ENCODE assay signal across 21 mouse cellular contexts in the genomic region with DNA sequence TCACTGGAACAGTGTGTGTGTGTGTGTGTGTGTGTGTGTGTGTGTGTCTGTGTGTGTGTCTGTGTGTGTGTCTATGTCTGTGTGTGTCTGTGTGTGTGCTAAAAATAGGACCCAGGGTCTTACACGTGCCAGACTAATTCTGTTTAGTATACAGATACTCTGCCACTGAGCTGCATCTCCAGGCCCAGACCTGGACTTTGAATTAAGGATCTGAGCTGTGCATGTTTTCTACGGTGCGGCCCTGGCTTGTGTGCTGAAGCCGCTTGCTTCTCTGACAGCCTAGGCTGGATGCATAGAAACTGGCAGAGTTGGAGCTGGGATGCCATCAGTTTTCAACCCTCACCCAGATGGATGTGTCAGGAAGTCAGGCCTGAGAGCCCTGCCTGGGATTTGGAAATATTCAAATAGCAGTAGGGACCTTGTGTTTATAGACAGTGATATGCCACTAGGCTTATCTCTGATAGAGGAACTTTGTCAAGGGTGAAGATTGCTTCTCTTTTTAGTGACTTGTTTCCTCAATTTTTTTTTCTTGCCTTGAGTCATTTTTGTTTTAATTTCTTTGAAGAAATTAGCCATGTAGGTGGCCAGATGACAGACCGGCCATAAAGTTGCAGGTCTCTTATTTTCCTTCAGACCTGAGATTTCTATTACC. TPM values are rescaled to one million over a fixed set of nuclear protein-coding genes. Genes with fewer than 3 reads are reported as not detected.
DNase-seq lines count a peak whose midpoint lies in the region; ATAC-seq and TF ChIP-seq lines count a peak whose summit lies in the region.
"Had no signal": no experiment of that assay in that cellular context is flagged by ENCODE, and none has a peak within 500 bp of the region (broad histone marks: within the 10 kb centered on the region; RNA-seq: fewer than 3 reads in every experiment).

No protein-coding gene starts in this region.

- no peak for TF ChIP-seq CTCF in lung, embryonic 14.5 days (IDR thresholded peaks at IDR 0.05; ENCODE audit: low read depth)
- no peak for TF ChIP-seq CTCF in lung, adult 2 months (IDR thresholded peaks at IDR 0.05; ENCODE audit: insufficient read depth, low read length)

- no peaks in the 10 kb centered on the region for H3K36me3 ChIP-seq in lung, embryonic 14.5 days (ENCODE audit: insufficient read depth)
- H3K36me3 ChIP-seq in kidney, embryonic 14.5 days (ENCODE audit: control insufficient read depth, insufficient read depth, low read length): no peaks in the 10 kb centered on the region
- H3K36me3 ChIP-seq: embryonic facial prominence, embryonic 12.5 days; hindbrain, embryonic 15.5 days had no signal

- H3K4me1 ChIP-seq in lung, embryonic 14.5 days (ENCODE audit: insufficient read depth): no peaks in the 10 kb centered on the region
- no peaks in the 10 kb centered on the region for H3K4me1 ChIP-seq in lung, adult 2 months (ENCODE audit: control insufficient read depth, insufficient read depth, low read length)
- no peaks in the 10 kb centered on the region for H3K4me1 ChIP-seq in kidney, embryonic 14.5 days (ENCODE audit: control insufficient read depth, insufficient read depth, low read length)
- H3K4me1 ChIP-seq: embryonic facial prominence, embryonic 12.5 days; hindbrain, embryonic 15.5 days had no signal

- H3K4me2 ChIP-seq in lung, embryonic 14.5 days: no peak overlapping the region
- H3K4me2 ChIP-seq in kidney, embryonic 14.5 days (replicated peaks; ENCODE audit: low read depth, low read length): no peak overlapping the region
- H3K4me2 ChIP-seq: embryonic facial prominence, embryonic 12.5 days; hindbrain, embryonic 15.5 days had no signal

- peak; percentile 58; the same call in 1 of the 2 replicates for ATAC-seq in lung, embryonic 14.5 days (ENCODE audit: insufficient read depth)
- peak; percentile 68 for ATAC-seq in granulocyte monocyte progenitor cell, adult 5-6 weeks (replicated peaks; ENCODE audit: poor library complexity, severe bottlenecking)
- ATAC-seq in kidney, embryonic 14.5 days (ENCODE audit: low FRiP score, low TSS enrichment): no peak
- ATAC-seq: forebrain, postnatal 0 days; intestine, embryonic 16.5 days had no signal

- 70% methylated on average over 5 of the region's 5 CpGs for WGBS in lung, embryonic 14.5 days
- 77% methylated on average over 5 of the region's 5 CpGs for WGBS in lung, adult 2 months
- 83% methylated on average over 5 of the region's 5 CpGs for WGBS in kidney, embryonic 14.5 days

- no peak overlapping the region for H3K27ac ChIP-seq in lung, embryonic 14.5 days (ENCODE audit: low read depth)
- no peak overlapping the region for H3K27ac ChIP-seq in kidney, embryonic 14.5 days (ENCODE audit: low read depth, low read length)
- H3K27ac ChIP-seq: embryonic facial prominence, embryonic 12.5 days; heart, adult 2 months; hindbrain, embryonic 15.5 days had no signal

- TF ChIP-seq POLR2A in lung, adult 2 months (IDR thresholded peaks at IDR 0.05; ENCODE audit: borderline replicate concordance, extremely low read depth, low read depth, low read length): no peak

- H3K27me3 ChIP-seq in lung, embryonic 14.5 days (ENCODE audit: insufficient read depth, low read length): no peaks in the 10 kb centered on the region
- no peaks in the 10 kb centered on the region for H3K27me3 ChIP-seq in kidney, embryonic 14.5 days (ENCODE audit: control insufficient read depth, insufficient read depth, low read length)
- H3K27me3 ChIP-seq: CH12.LX; embryonic facial prominence, embryonic 12.5 days; hindbrain, embryonic 15.5 days had no signal

- peak; percentile 14 for DNase-seq in heart, adult 11 months
- DNase-seq in heart, adult 9 months (ENCODE audit: low spot score in 2 of 2): no peak
- DNase-seq in lung, embryonic 14.5 days: peak; percentile 17
- no peak for DNase-seq in lung, adult 2 months
- DNase-seq in 416B (ENCODE audit: low read depth): peak; percentile 29
- DNase-seq in retina, embryonic 14.5 days (ENCODE audit: low spot score): no peak
- DNase-seq: adrenal gland, adult 2 months; adrenal gland, postnatal 25 days; cerebellum, adult 11 months; cerebellum, adult 8-10 months; cerebellum, postnatal 14 days; gastrocnemius, postnatal 14 days; heart, adult 2 months; heart, postnatal 36 days had no signal

- no peak overlapping the region for H3K4me3 ChIP-seq in lung, embryonic 14.5 days (ENCODE audit: low read depth, low read length)
- H3K4me3 ChIP-seq in lung, adult 2 months (replicated peaks; ENCODE audit: extremely low read depth, low read depth, low read length): no peak overlapping the region
- no peak overlapping the region for H3K4me3 ChIP-seq in kidney, embryonic 14.5 days (ENCODE audit: low read length)
- H3K4me3 ChIP-seq: embryonic facial prominence, embryonic 12.5 days; heart, adult 2 months; hindbrain, embryonic 15.5 days had no signal

- H3K9ac ChIP-seq in lung, embryonic 14.5 days: no peak overlapping the region
- H3K9ac ChIP-seq in kidney, embryonic 14.5 days (ENCODE audit: low read depth, low read length): no peak overlapping the region
- H3K9ac ChIP-seq: embryonic facial prominence, embryonic 12.5 days; forebrain, postnatal 0 days; hindbrain, embryonic 15.5 days had no signal

- no peaks in the 10 kb centered on the region for H3K9me3 ChIP-seq in lung, embryonic 14.5 days (ENCODE audit: low read depth, low read length)
- H3K9me3 ChIP-seq in kidney, embryonic 14.5 days (ENCODE audit: control insufficient read depth, low read length): no peaks in the 10 kb centered on the region
- H3K9me3 ChIP-seq: embryonic facial prominence, embryonic 12.5 days; hindbrain, embryonic 15.5 days had no signal

RNA-seq across cellular contexts. Expression of a gene that starts 11.4 kb away (rescaled TPM):
- polyA plus RNA-seq in lung, embryonic 14.5 days (2014; fragmentation: Nextera tagmentation; extraction: Ambion mirVana): 1.0 and 1.3 TPM in 2 replicates
- 1.7 and 2.7 TPM in 2 replicates for polyA plus RNA-seq in lung, adult 2 months (2012; rRNA removed)
- total RNA-seq in granulocyte monocyte progenitor cell, adult 5-6 weeks (2014; fragmentation: Nextera tagmentation): 21.9 and 26.8 TPM in 2 replicates
- 16.2 and 20.9 TPM in 2 replicates for total RNA-seq in granulocyte monocyte progenitor cell, adult 5-6 weeks (2017)
- 3.7 and 4.6 TPM in 2 replicates for polyA plus RNA-seq in kidney, embryonic 14.5 days (2014; fragmentation: Nextera tagmentation; extraction: Ambion mirVana)

Comparison
In these comparisons a context has a peak if more than half of its experiments do, and no peak if none do; other contexts are left out.
1. DNase-seq: peak in heart, adult 11 months (single experiment), lung, embryonic 14.5 days (single experiment) and 416B (single experiment); none in heart, adult 9 months (0 of 2), lung, adult 2 months (single experiment) and retina, embryonic 14.5 days (single experiment).